ENCODE assay signal across 26 mouse cellular contexts in genomic region chr8:114978206-114978960, GRCm38 (mm10).
DNase-seq lines count a peak whose midpoint lies in the region; ATAC-seq lines count a peak whose summit lies in the region.
"Had no signal": no experiment of that assay in that cellular context is flagged by ENCODE, and none has a peak within 500 bp of the region (broad histone marks: within the 10 kb centered on the region; RNA-seq: fewer than 3 reads in every experiment).

No protein-coding gene starts in this region.

- ATAC-seq in heart, embryonic 11.5 days (replicated peaks; ENCODE audit: insufficient number of reproducible peaks, low FRiP score, low TSS enrichment) = no peak
- ATAC-seq in heart, embryonic 16.5 days (replicated peaks; ENCODE audit: extremely low read depth, insufficient read depth, low FRiP score) = peak; percentile 49
- no peak for ATAC-seq in cerebellum, adult (ENCODE audit: insufficient number of reproducible peaks, low FRiP score, low TSS enrichment)
- ATAC-seq: forebrain, embryonic 14.5 days; liver, embryonic 12.5 days; liver, postnatal 0 days; midbrain, embryonic 16.5 days had no signal

- 61% methylated on average over 15 of the region's 15 CpGs for WGBS in heart, embryonic 11.5 days (ENCODE audit: insufficient replicate concordance)
- 43% methylated on average over 15 of the region's 15 CpGs for WGBS in heart, embryonic 16.5 days

- H3K9ac ChIP-seq in heart, embryonic 11.5 days (ENCODE audit: low read depth, low read length) = no peak overlapping the region
- H3K9ac ChIP-seq in heart, embryonic 16.5 days (ENCODE audit: low read length) = peak overlapping the region; percentile 53
- H3K9ac ChIP-seq: embryonic facial prominence, embryonic 12.5 days; hindbrain, embryonic 14.5 days; liver, embryonic 12.5 days; liver, postnatal 0 days had no signal

- H3K27ac ChIP-seq in heart, embryonic 11.5 days (ENCODE audit: low read depth, low read length) = no peak overlapping the region
- peak overlapping the region; percentile 78 for H3K27ac ChIP-seq in heart, embryonic 16.5 days (ENCODE audit: low read length)
- H3K27ac ChIP-seq: embryonic facial prominence, embryonic 12.5 days; hindbrain, embryonic 14.5 days; kidney, postnatal 0 days; liver, embryonic 12.5 days had no signal

- H3K9me3 ChIP-seq in heart, embryonic 11.5 days (replicated peaks; ENCODE audit: control insufficient read depth, low read length) = peaks cover 3% of the 10 kb centered on the region
- no peaks in the 10 kb centered on the region; the same call in 1 of the 2 replicates for H3K9me3 ChIP-seq in heart, embryonic 16.5 days (replicated peaks; ENCODE audit: control insufficient read depth, low read length)
- H3K9me3 ChIP-seq: embryonic facial prominence, embryonic 12.5 days; liver, embryonic 12.5 days had no signal

- peaks cover 11% of the 10 kb centered on the region for H3K4me1 ChIP-seq in heart, embryonic 11.5 days (ENCODE audit: control insufficient read depth, insufficient read depth, low read length)
- H3K4me1 ChIP-seq in heart, embryonic 16.5 days (ENCODE audit: control insufficient read depth, insufficient read depth, low read length) = peaks cover 27% of the 10 kb centered on the region
- H3K4me1 ChIP-seq: embryonic facial prominence, embryonic 12.5 days; liver, embryonic 12.5 days had no signal

- no peaks in the 10 kb centered on the region for H3K36me3 ChIP-seq in heart, embryonic 11.5 days (ENCODE audit: control insufficient read depth, insufficient read depth, low read length)
- no peaks in the 10 kb centered on the region for H3K36me3 ChIP-seq in heart, embryonic 16.5 days (ENCODE audit: control insufficient read depth, insufficient read depth)
- H3K36me3 ChIP-seq: embryonic facial prominence, embryonic 12.5 days; liver, embryonic 12.5 days had no signal

- no peak overlapping the region for H3K4me3 ChIP-seq in heart, embryonic 11.5 days (ENCODE audit: low read depth, low read length)
- peak overlapping the region; percentile 6 for H3K4me3 ChIP-seq in heart, embryonic 16.5 days (ENCODE audit: low read length)
- H3K4me3 ChIP-seq: embryonic facial prominence, embryonic 12.5 days; liver, embryonic 12.5 days had no signal

- H3K27me3 ChIP-seq in heart, embryonic 11.5 days (ENCODE audit: control insufficient read depth, insufficient read depth, low read length) = no peaks in the 10 kb centered on the region
- H3K27me3 ChIP-seq in heart, embryonic 16.5 days (ENCODE audit: control insufficient read depth, insufficient read depth, low read length) = no peaks in the 10 kb centered on the region
- H3K27me3 ChIP-seq: CH12.LX; embryonic facial prominence, embryonic 12.5 days; liver, embryonic 12.5 days had no signal

- peak overlapping the region; percentile 40 for H3K4me2 ChIP-seq in heart, embryonic 11.5 days
- H3K4me2 ChIP-seq in heart, embryonic 16.5 days (ENCODE audit: low read depth, low read length) = peak overlapping the region; percentile 50
- H3K4me2 ChIP-seq: embryonic facial prominence, embryonic 12.5 days; hindbrain, embryonic 14.5 days; liver, embryonic 12.5 days; midbrain, embryonic 11.5 days had no signal

- DNase-seq in gastrocnemius, adult 18-20 months (ENCODE audit: low spot score) = peak; percentile 65
- DNase-seq in gastrocnemius, postnatal 10 days = no peak
- DNase-seq in heart, adult 9 months (ENCODE audit: low spot score in 2 of 2) = no peak
- no peak for DNase-seq in heart, postnatal 4 days
- DNase-seq: cerebellum, adult 11 months; cerebellum, adult 9-10 months; embryo, embryonic 11 days; kidney, adult 8-10 months; kidney, postnatal 4 days; left cerebral cortex, postnatal 4 days; liver, postnatal 0 days; lung, postnatal 36 days; right cerebral cortex, postnatal 25 days; spleen, adult 18-20 months; thymus, postnatal 14 days had no signal
